Mouse (Mus musculus) CH12.LX (cell line): ENCODE measurements around the gene Anks1. TPM values are rescaled to one million over a fixed set of nuclear protein-coding genes. Genes with fewer than 3 reads are reported as not detected.

Source experiments
- DNase-seq: peaks from one replicate; pipeline ENCODE4 v3.0.0-alpha.2; 2013; ENCODE audit errors: extremely low read depth
- H3K27ac ChIP-seq: 2 replicates; pipeline ENCODE4 v1.5.1; 2012; ENCODE audit warnings: low read depth, mild to moderate bottlenecking, control low read depth, moderate library complexity; ENCODE audit not compliant: insufficient read depth
- H3K27me3 ChIP-seq: replicated peaks from 2 replicates; pipeline ENCODE3; 2012; ENCODE audit warnings: inconsistent platforms
- H3K36me3 ChIP-seq, 2 experiments: replicated peaks in 1 of 2; 2 replicates each; pipeline versions ENCODE3 to v1.6.1; 2012; ENCODE audit warnings: inconsistent platforms in 1 of 2, low read length in 1 of 2, mild to moderate bottlenecking in 1 of 2, mixed read lengths in 1 of 2, moderate library complexity in 1 of 2; ENCODE audit not compliant: control insufficient read depth in 1 of 2, insufficient read depth in 1 of 2
- H3K4me1 ChIP-seq, 2 experiments: 2 replicates each; pipeline ENCODE4 v1.6.1; 2012; ENCODE audit warnings: inconsistent platforms in 1 of 2, moderate library complexity in 1 of 2; ENCODE audit not compliant: insufficient read depth in 2 of 2, control insufficient read depth in 1 of 2
- H3K4me2 ChIP-seq: 2 replicates; pipeline ENCODE4 v1.6.1; 2012; ENCODE audit warnings: low read depth, mild to moderate bottlenecking, control low read depth; ENCODE audit not compliant: poor library complexity, insufficient read depth, severe bottlenecking
- H3K4me3 ChIP-seq, 3 experiments: fragments of 150-350 bp in 1 of 3; sonication (generic) in 1 of 3; replicated peaks in 1 of 3; 2 replicates each; pipeline versions ENCODE3 to v1.5.1; 2011 to 2012; ENCODE audit warnings: low read depth in 2 of 3, low read length in 2 of 3, mild to moderate bottlenecking in 2 of 3, moderate library complexity in 2 of 3, control low read depth in 1 of 3, improper control_type of control experiment in 1 of 3, inconsistent platforms in 1 of 3, mixed read lengths in 1 of 3; ENCODE audit not compliant: poor library complexity in 1 of 3
- H3K79me2 ChIP-seq: replicated peaks from 2 replicates; pipeline ENCODE4 v1.6.1; 2012; ENCODE audit warnings: mild to moderate bottlenecking, moderate library complexity; ENCODE audit not compliant: control insufficient read depth, poor library complexity, insufficient read depth, severe bottlenecking; ENCODE audit errors: extremely low read depth
- H3K9ac ChIP-seq: 2 replicates; pipeline ENCODE4 v1.6.1; 2012; ENCODE audit warnings: low read depth, mild to moderate bottlenecking, control low read depth, moderate library complexity; ENCODE audit not compliant: insufficient read depth
- H3K9me3 ChIP-seq: replicated peaks from 2 replicates; pipeline ENCODE3; 2012; ENCODE audit warnings: low read length, inconsistent platforms, mixed read lengths
- BHLHE40 ChIP-seq: IDR thresholded peaks from 2 replicates; pipeline ENCODE4 v1.6.1; 2011; ENCODE audit warnings: mild to moderate bottlenecking, low read depth, low read length, improper control_type of control experiment
- CHD1 ChIP-seq: IDR thresholded peaks from 2 replicates; pipeline ENCODE4 v1.6.1; 2012; ENCODE audit warnings: low read depth, low read length, improper control_type of control experiment, inconsistent platforms
- CTCF ChIP-seq, 2 experiments: IDR thresholded peaks in 1 of 2; conservative IDR thresholded peaks in 1 of 2; 2 replicates each; pipeline ENCODE4 v1.5.1; 2011 to 2012; ENCODE audit warnings: low read depth in 2 of 2, low read length in 2 of 2, improper control_type of control experiment in 1 of 2, inconsistent platforms in 1 of 2, mild to moderate bottlenecking in 1 of 2, moderate library complexity in 1 of 2
- EP300 ChIP-seq: IDR thresholded peaks from 2 replicates; pipeline ENCODE4 v1.6.1; 2011; ENCODE audit warnings: low read length, improper control_type of control experiment
- ETS1 ChIP-seq: conservative IDR thresholded peaks from 2 replicates; pipeline ENCODE4 v1.6.1; 2012; ENCODE audit warnings: low read depth, mild to moderate bottlenecking, inconsistent platforms, low read length, improper control_type of control experiment, moderate library complexity
- GABPA ChIP-seq: IDR thresholded peaks from 2 replicates; pipeline ENCODE4 v1.6.1; 2012; ENCODE audit warnings: low read depth, low read length, improper control_type of control experiment, inconsistent platforms; ENCODE audit not compliant: insufficient replicate concordance
- IRF4 ChIP-seq: IDR thresholded peaks from 2 replicates; pipeline ENCODE4 v1.6.1; 2014; ENCODE audit warnings: low read depth, mild to moderate bottlenecking, inconsistent platforms, low read length, improper control_type of control experiment
- JUND ChIP-seq: conservative IDR thresholded peaks from 2 replicates; pipeline ENCODE4 v1.6.1; 2011; ENCODE audit warnings: low read depth, low read length, improper control_type of control experiment
- KAT2A ChIP-seq: IDR thresholded peaks from 2 replicates; pipeline ENCODE4 v1.6.1; 2012; ENCODE audit warnings: low read length, improper control_type of control experiment, inconsistent platforms; ENCODE audit not compliant: insufficient replicate concordance
- MAX ChIP-seq: IDR thresholded peaks from 2 replicates; pipeline ENCODE4 v1.6.1; 2011; ENCODE audit warnings: low read length, improper control_type of control experiment
- MAZ ChIP-seq: IDR thresholded peaks from 2 replicates; pipeline ENCODE4 v1.6.1; 2012; ENCODE audit warnings: low read depth, mild to moderate bottlenecking, inconsistent platforms, low read length, improper control_type of control experiment, moderate library complexity
- MEF2A ChIP-seq: IDR thresholded peaks from 2 replicates; pipeline ENCODE4 v1.6.1; 2014; ENCODE audit warnings: low read depth, mild to moderate bottlenecking, inconsistent platforms, low read length, improper control_type of control experiment, borderline replicate concordance
- MYC ChIP-seq: IDR thresholded peaks from 2 replicates; pipeline ENCODE4 v1.6.1; 2011; ENCODE audit warnings: low read depth, mild to moderate bottlenecking, improper control_type of control experiment, low read length
- NELFE ChIP-seq: IDR thresholded peaks from 2 replicates; pipeline ENCODE4 v1.6.1; 2011; ENCODE audit warnings: low read depth, low read length, improper control_type of control experiment
- NRF1 ChIP-seq: IDR thresholded peaks from 2 replicates; pipeline ENCODE4 v1.6.1; 2014; ENCODE audit warnings: low read depth, mild to moderate bottlenecking, inconsistent platforms, low read length, improper control_type of control experiment, moderate library complexity
- PAX5 ChIP-seq: IDR thresholded peaks from 2 replicates; pipeline ENCODE4 v1.6.1; 2012; ENCODE audit warnings: low read length, inconsistent platforms, mixed read lengths
- POLR2AphosphoS2 ChIP-seq: IDR thresholded peaks from 2 replicates; pipeline ENCODE4 v1.6.1; 2011; ENCODE audit warnings: low read depth, low read length, improper control_type of control experiment
- RAD21 ChIP-seq: IDR thresholded peaks from 2 replicates; pipeline ENCODE4 v1.6.1; 2011; ENCODE audit warnings: low read depth, mild to moderate bottlenecking, low read length, improper control_type of control experiment, moderate library complexity
- RCOR1 ChIP-seq: conservative IDR thresholded peaks from 2 replicates; pipeline ENCODE4 v1.6.1; 2012; ENCODE audit warnings: low read depth, mild to moderate bottlenecking, inconsistent platforms, low read length, improper control_type of control experiment
- SMC3 ChIP-seq: IDR thresholded peaks from 2 replicates; pipeline ENCODE4 v1.6.1; 2011; ENCODE audit warnings: low read depth, low read length, improper control_type of control experiment
- UBTF ChIP-seq: IDR thresholded peaks from 2 replicates; pipeline ENCODE4 v1.6.1; 2012; ENCODE audit warnings: low read depth, mild to moderate bottlenecking, inconsistent platforms, low read length, improper control_type of control experiment, moderate library complexity
- USF1 ChIP-seq: IDR thresholded peaks from 2 replicates; pipeline ENCODE4 v1.6.1; 2014; ENCODE audit warnings: low read depth, mild to moderate bottlenecking, inconsistent platforms, low read length, improper control_type of control experiment
- USF2 ChIP-seq: conservative IDR thresholded peaks from 2 replicates; pipeline ENCODE4 v1.6.1; 2011; ENCODE audit warnings: low read depth, low read length, improper control_type of control experiment
- ZKSCAN1 ChIP-seq: IDR thresholded peaks from 2 replicates; pipeline ENCODE4 v1.6.1; 2012; ENCODE audit warnings: low read depth, inconsistent platforms, low read length, improper control_type of control experiment, borderline replicate concordance
- ZMIZ1 ChIP-seq: IDR thresholded peaks from 2 replicates; pipeline ENCODE4 v1.6.1; 2012; ENCODE audit warnings: low read depth, mild to moderate bottlenecking, inconsistent platforms, low read length, improper control_type of control experiment
- ZNF384 ChIP-seq: IDR thresholded peaks from 2 replicates; pipeline ENCODE4 v1.6.1; 2012; ENCODE audit warnings: low read depth, low read length, improper control_type of control experiment, inconsistent platforms
- dilution Hi-C: fragments of 300-500 bp; cut with MboI; formaldehyde crosslinking; loops from 2 replicates; pipeline ENCODE4 v1.14.3; 2020; ENCODE audit warnings: low sequenced_read_pairs; ENCODE audit not compliant: extremely low pct_unique_long_range_greater_than_20kb, extremely low pct_ligation_motif_present
- in situ Hi-C: fragments of 300-500 bp; cut with MboI; formaldehyde crosslinking; loops from 3 replicates; pipeline ENCODE4 v1.14.3; 2019; ENCODE audit warnings: low sequenced_read_pairs, low pct_ligation_motif_present, low pct_unique_long_range_greater_than_20kb, mixed read lengths
- polyA plus RNA-seq: library from polyadenylated mRNA; unstranded; fragments of >175 nt; gene quantifications from 2 replicates; pipeline ENCODE4 v1.2.1, GENCODE M21; 2012; ENCODE audit warnings: low read depth; ENCODE audit not compliant: insufficient read length
- total RNA-seq, 2 experiments: library from RNA; depleted of rRNA; stranded (reverse); fragments of 300-350 nt in 1 of 2; fragments of >200 nt in 1 of 2; gene quantifications; 2 replicates each; pipeline ENCODE4 v1.2.3; 2012 to 2014

Anks1 gene
- total and polyA plus RNA-seq, 3 experiments, result 5.8 to 9.3 (median 9.0) TPM

GRCm38 (mm10) chr17:27970305-27970704 is 61.2 kb downstream of the Anks1 start:
- H3K9me3 ChIP-seq, result no peaks in the 10 kb centered on the region
- H3K4me2 ChIP-seq, result no peak overlapping the region
- H3K27me3 ChIP-seq, result no peaks in the 10 kb centered on the region
- H3K79me2 ChIP-seq, result no peaks in the 10 kb centered on the region
- peaks cover 0 to 8% of the 10 kb centered on the region in 2 experiments for H3K36me3 ChIP-seq
- no peak overlapping the region for H3K9ac ChIP-seq
- no peak overlapping the region for H3K4me3 ChIP-seq
- TF ChIP-seq NELFE (no peak), USF1 (no peak), MAZ (no peak), ZMIZ1 (no peak), KAT2A (no peak), JUND (no peak), CTCF (conservative IDR thresholded peaks at IDR 0.05 in 1 of 2, IDR thresholded peaks at IDR 0.05 in 1 of 2; ENCODE audit: low read depth in 2 of 2, low read length in 2 of 2) (no peak), EP300 (no peak), UBTF (no peak), IRF4 (no peak), RCOR1 (no peak), NRF1 (no peak), ZNF384 (no peak), GABPA (no peak), PAX5 (no peak), ZKSCAN1 (no peak), CHD1 (no peak), MEF2A (no peak), USF2 (no peak), SMC3 (no peak), BHLHE40 (peak; percentile 48), MAX (peak; percentile 30; the same call in 1 of the 2 replicates), MYC (peak; percentile 59; the same call in 1 of the 2 replicates), RAD21 (no peak), POLR2AphosphoS2 (no peak), ETS1 (no peak)
- peaks cover 11 to 15% of the 10 kb centered on the region in 2 experiments for H3K4me1 ChIP-seq
- no peak overlapping the region for H3K27ac ChIP-seq
- peak; percentile 12 for DNase-seq
- dilution Hi-C loops, result no loop called here
- in situ Hi-C loops, result no loop called here
